Mouse (Mus musculus): ENCODE measurements around the gene Ube2r2. TPM values are rescaled to one million over a fixed set of nuclear protein-coding genes. Genes with fewer than 3 reads are reported as not detected.

Gene Ube2r2
- polyA plus RNA-seq, 1 experiment from 2014 or later: 99.5 TPM

DNA sequence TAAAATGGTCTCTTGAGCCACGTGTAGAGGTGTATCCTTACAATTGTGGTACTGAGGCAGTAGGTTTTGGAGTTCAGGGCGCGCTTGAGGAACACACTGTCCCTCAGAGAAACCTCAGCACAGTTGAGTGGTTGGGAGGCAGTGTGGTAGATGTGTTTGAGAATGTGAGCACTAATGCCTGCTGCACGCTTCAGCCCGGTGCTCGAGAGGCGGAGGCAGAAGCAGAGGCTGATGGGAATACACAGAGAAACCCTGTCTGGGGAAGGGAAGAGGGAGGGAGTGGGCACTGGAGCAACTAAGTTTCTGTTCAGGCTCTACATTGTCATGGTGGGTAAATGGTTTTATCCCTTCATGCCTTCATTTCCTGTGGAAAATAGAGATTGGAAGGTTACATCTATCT, 15.6 kb downstream of the Ube2r2 start:
- Histone ChIP-seq H3K4me2 (ENCODE audit: low read depth) (no peak overlapping the region), H3K27me3 (ENCODE audit: control insufficient read depth, insufficient read depth, low read length) (no peaks in the 10 kb centered on the region), H3K4me1 (ENCODE audit: control insufficient read depth, insufficient read depth, low read length) (no peaks in the 10 kb centered on the region), H3K36me3 (ENCODE audit: control insufficient read depth, insufficient read depth, low read length) (no peaks in the 10 kb centered on the region), H3K9me3 (ENCODE audit: control insufficient read depth, low read length) (no peaks in the 10 kb centered on the region), H3K27ac (ENCODE audit: low read depth, low read length) (no peak overlapping the region), H3K9ac (ENCODE audit: low read length) (no peak overlapping the region), H3K4me3 (ENCODE audit: low read depth, low read length) (no peak overlapping the region)
- ATAC-seq (ENCODE audit: insufficient read depth, low FRiP score, low TSS enrichment) (no peak), DNase-seq (ENCODE audit: low spot score) (no peak)
- WGBS: 91% methylated on average over 7 of the region's 7 CpGs

DNA sequence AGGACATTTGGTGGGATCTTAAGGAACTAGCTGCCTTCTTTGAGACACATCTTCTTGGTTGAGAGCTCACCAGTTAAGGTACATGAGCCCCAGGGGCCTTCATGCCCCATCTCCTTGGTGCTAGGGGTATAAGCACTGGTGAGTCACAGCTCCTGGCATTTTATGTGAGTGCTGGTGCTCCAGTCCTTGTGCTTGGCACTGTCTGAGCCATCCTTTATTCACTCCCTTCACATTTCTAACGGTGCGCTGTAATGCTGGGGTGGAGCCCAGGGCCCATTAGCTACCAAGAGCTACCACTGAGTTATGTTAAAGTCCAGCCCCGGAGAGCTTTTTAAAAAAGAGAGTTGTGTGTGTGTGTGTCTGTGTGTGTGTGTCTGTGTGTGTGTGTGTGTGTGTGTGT, 17.6 kb downstream of the Ube2r2 start:
- no peak overlapping the region for H3K4me2 ChIP-seq (ENCODE audit: low read depth)
- no peaks in the 10 kb centered on the region for H3K36me3 ChIP-seq (ENCODE audit: control insufficient read depth, insufficient read depth, low read length)
- H3K9ac ChIP-seq (ENCODE audit: low read length): no peak overlapping the region
- DNase-seq (ENCODE audit: low spot score) (no peak), ATAC-seq (ENCODE audit: insufficient read depth, low FRiP score, low TSS enrichment) (no peak)
- H3K4me3 ChIP-seq (ENCODE audit: low read depth, low read length): no peak overlapping the region
- H3K4me1 ChIP-seq (ENCODE audit: control insufficient read depth, insufficient read depth, low read length): no peaks in the 10 kb centered on the region
- H3K27me3 ChIP-seq (ENCODE audit: control insufficient read depth, insufficient read depth, low read length): no peaks in the 10 kb centered on the region
- H3K27ac ChIP-seq (ENCODE audit: low read depth, low read length): no peak overlapping the region
- no peaks in the 10 kb centered on the region for H3K9me3 ChIP-seq (ENCODE audit: control insufficient read depth, low read length)
- 81% methylated on average over 3 of the region's 3 CpGs for WGBS

DNA sequence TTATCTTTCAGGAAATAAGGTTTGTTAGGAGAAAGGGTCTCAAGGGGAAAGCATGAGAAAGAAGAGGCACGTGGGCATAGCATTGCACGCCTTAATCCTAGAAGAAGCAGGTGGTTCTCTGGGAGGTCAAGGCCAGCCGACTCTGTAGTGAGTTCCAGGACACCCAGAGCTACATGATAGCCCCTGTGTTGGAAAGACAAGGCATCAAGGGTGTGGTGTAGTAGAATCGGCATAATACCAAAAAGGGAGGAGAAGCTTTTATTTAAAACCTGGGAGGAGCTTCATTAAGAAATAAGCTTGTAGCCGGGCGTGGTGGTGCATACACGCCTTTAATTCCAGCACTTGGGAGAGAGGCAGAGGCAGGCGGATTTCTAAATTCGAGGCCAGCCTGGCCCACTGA, 21.4 kb downstream of the Ube2r2 start:
- no peak overlapping the region for H3K4me2 ChIP-seq (ENCODE audit: low read depth)
- no peaks in the 10 kb centered on the region for H3K9me3 ChIP-seq (ENCODE audit: control insufficient read depth, low read length)
- no peaks in the 10 kb centered on the region for H3K36me3 ChIP-seq (ENCODE audit: control insufficient read depth, insufficient read depth, low read length)
- H3K27me3 ChIP-seq (ENCODE audit: control insufficient read depth, insufficient read depth, low read length): no peaks in the 10 kb centered on the region
- H3K4me1 ChIP-seq (ENCODE audit: control insufficient read depth, insufficient read depth, low read length): no peaks in the 10 kb centered on the region
- H3K27ac ChIP-seq (ENCODE audit: low read depth, low read length): no peak overlapping the region
- ATAC-seq (ENCODE audit: insufficient read depth, low FRiP score, low TSS enrichment) (no peak), DNase-seq (ENCODE audit: low spot score) (no peak)
- H3K4me3 ChIP-seq (ENCODE audit: low read depth, low read length): no peak overlapping the region
- H3K9ac ChIP-seq (ENCODE audit: low read length): no peak overlapping the region
- 90% methylated on average over 9 of the region's 9 CpGs for WGBS

DNA sequence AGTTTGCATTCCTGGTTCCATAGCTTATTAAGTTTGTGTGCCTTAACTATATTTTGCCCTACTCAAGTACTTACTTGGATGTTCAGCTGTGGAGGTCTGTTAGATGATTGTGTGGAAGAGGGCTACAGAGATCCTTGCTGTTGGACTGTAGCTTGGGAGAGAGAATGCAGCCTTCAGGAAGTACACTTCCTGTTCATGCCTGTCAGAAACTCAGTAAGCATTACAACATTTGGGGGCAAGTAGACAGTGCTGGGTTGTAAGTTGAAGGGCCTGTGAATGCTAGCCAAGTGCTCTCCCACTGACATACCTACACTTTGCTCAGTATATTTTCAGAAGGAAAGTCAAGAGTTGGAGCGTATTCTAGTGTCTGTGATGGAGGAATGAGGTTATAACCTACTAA, 22.7 kb downstream of the Ube2r2 start:
- Histone ChIP-seq H3K9ac (ENCODE audit: low read length) (no peak overlapping the region), H3K4me3 (ENCODE audit: low read depth, low read length) (no peak overlapping the region), H3K9me3 (ENCODE audit: control insufficient read depth, low read length) (no peaks in the 10 kb centered on the region), H3K4me2 (ENCODE audit: low read depth) (no peak overlapping the region), H3K4me1 (ENCODE audit: control insufficient read depth, insufficient read depth, low read length) (no peaks in the 10 kb centered on the region), H3K27me3 (ENCODE audit: control insufficient read depth, insufficient read depth, low read length) (no peaks in the 10 kb centered on the region), H3K36me3 (ENCODE audit: control insufficient read depth, insufficient read depth, low read length) (no peaks in the 10 kb centered on the region), H3K27ac (ENCODE audit: low read depth, low read length) (no peak overlapping the region)
- no peak for ATAC-seq (ENCODE audit: insufficient read depth, low FRiP score, low TSS enrichment)
- 93% methylated on average over 1 of the region's 1 CpGs for WGBS
- no peak for DNase-seq (ENCODE audit: low spot score)

DNA sequence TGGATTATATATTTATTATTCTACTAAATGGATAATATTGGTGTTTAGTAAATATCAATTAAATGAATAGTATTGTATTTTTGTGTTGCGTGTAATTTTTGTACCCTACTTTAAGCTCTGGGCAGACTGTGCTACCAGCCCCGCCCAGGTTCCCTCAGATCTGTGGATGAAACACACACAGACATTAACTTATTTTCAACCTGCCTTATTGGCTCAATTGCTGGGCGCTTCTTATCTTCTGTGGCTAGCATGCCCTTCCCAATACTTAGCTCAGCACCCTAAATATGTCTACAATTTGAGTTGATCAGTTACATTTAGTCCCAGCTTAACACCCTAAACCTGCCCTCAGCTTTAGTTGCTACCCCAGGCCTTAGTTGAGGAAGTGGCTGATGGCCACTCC, 25.7 kb downstream of the Ube2r2 start:
- no peaks in the 10 kb centered on the region for H3K27me3 ChIP-seq (ENCODE audit: control insufficient read depth, insufficient read depth, low read length)
- H3K27ac ChIP-seq (ENCODE audit: low read depth, low read length): no peak overlapping the region
- H3K9ac ChIP-seq (ENCODE audit: low read length): no peak overlapping the region
- H3K9me3 ChIP-seq (ENCODE audit: control insufficient read depth, low read length): no peaks in the 10 kb centered on the region
- ATAC-seq (ENCODE audit: insufficient read depth, low FRiP score, low TSS enrichment): no peak
- DNase-seq (ENCODE audit: low spot score): no peak
- 96% methylated on average over 3 of the region's 3 CpGs for WGBS
- no peaks in the 10 kb centered on the region for H3K4me1 ChIP-seq (ENCODE audit: control insufficient read depth, insufficient read depth, low read length)
- H3K36me3 ChIP-seq (ENCODE audit: control insufficient read depth, insufficient read depth, low read length): no peaks in the 10 kb centered on the region
- H3K4me3 ChIP-seq (ENCODE audit: low read depth, low read length): no peak overlapping the region
- no peak overlapping the region for H3K4me2 ChIP-seq (ENCODE audit: low read depth)

DNA sequence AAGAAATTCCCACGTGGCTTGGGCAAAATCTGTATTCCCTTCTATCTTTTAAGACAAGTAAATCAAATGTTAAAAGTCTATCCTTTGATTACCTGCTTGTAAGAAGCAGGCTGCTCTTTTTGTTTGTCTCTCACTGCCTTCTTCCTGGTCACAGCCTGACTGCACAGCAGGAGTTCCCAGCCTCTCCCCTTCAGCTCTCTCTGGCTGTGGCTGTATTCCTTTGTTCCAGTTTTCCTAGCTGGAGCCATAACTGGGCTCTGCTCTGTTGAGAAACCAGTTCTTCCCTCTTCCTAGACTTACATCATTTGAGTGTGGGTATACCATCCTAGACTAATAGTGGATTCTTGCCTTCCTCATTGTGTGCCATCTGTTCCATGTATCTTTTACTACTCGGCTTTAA, 29.4 kb downstream of the Ube2r2 start:
- ATAC-seq (ENCODE audit: insufficient read depth, low FRiP score, low TSS enrichment) (no peak), DNase-seq (ENCODE audit: low spot score) (no peak)

DNA sequence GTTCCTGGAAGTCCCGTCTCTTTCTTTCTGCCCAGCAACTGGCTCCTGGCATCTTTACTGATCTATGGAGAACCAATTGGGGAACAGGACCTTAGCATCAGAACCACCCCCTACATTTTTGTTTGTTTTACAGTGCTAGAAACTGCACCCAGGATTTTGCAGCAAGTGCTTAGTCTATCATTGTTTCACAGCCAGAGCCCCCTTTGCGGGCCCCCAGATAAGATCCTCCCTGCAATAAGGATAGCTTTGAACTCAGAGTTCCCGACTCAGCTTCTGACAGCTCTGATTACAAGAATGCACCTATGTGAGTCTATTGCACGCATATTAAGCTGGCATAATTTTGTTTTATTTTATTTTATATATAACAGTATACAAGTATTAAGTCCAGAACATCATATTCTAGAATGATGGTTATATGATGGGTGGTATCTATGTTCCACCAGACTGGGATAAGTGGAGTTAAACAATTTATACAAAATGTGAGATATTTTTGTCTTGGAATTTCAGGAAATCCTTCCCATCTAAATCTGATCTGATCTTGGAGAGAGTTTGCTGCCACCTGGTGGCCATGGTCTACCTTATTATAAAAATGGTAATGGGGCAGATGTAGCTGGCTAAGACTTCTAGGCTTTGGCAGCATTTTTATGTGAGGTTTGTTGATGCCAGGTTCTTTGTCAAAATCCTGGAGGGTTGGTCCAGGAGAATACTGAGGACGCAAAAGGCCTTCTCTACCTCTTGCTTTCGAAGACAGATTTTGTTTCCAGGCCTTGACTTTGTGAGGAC, 30.3 kb downstream of the Ube2r2 start:
- Histone ChIP-seq H3K27me3 (ENCODE audit: control insufficient read depth, insufficient read depth, low read length) (no peaks in the 10 kb centered on the region), H3K4me2 (ENCODE audit: low read depth) (no peak overlapping the region), H3K36me3 (ENCODE audit: control insufficient read depth, insufficient read depth, low read length) (no peaks in the 10 kb centered on the region), H3K4me3 (ENCODE audit: low read depth, low read length) (no peak overlapping the region), H3K27ac (ENCODE audit: low read depth, low read length) (no peak overlapping the region), H3K9me3 (ENCODE audit: control insufficient read depth, low read length) (no peaks in the 10 kb centered on the region), H3K9ac (ENCODE audit: low read length) (no peak overlapping the region), H3K4me1 (ENCODE audit: control insufficient read depth, insufficient read depth, low read length) (no peaks in the 10 kb centered on the region)
- WGBS: 72% methylated on average over 6 of the region's 6 CpGs
- ATAC-seq (ENCODE audit: insufficient read depth, low FRiP score, low TSS enrichment) (no peak), DNase-seq (ENCODE audit: low spot score) (peak; percentile 76)

More for the DNA sequence above, 29.4 kb downstream of the Ube2r2 start:
- no peaks in the 10 kb centered on the region for H3K27me3 ChIP-seq (ENCODE audit: control insufficient read depth, insufficient read depth, low read length)
- H3K4me2 ChIP-seq (ENCODE audit: low read depth): no peak overlapping the region
- no peaks in the 10 kb centered on the region for H3K9me3 ChIP-seq (ENCODE audit: control insufficient read depth, low read length)
- H3K4me3 ChIP-seq (ENCODE audit: low read depth, low read length): no peak overlapping the region
- WGBS: 22% methylated on average over 2 of the region's 2 CpGs
- H3K27ac ChIP-seq (ENCODE audit: low read depth, low read length): 0 out of 2 replicates have a peak overlapping the region, but pooled peaks have one; percentile 34
- no peaks in the 10 kb centered on the region for H3K4me1 ChIP-seq (ENCODE audit: control insufficient read depth, insufficient read depth, low read length)
- no peaks in the 10 kb centered on the region for H3K36me3 ChIP-seq (ENCODE audit: control insufficient read depth, insufficient read depth, low read length)
- H3K9ac ChIP-seq (ENCODE audit: low read length): peak overlapping the region; percentile 22; the same call in 1 of the 2 replicates

DNA sequence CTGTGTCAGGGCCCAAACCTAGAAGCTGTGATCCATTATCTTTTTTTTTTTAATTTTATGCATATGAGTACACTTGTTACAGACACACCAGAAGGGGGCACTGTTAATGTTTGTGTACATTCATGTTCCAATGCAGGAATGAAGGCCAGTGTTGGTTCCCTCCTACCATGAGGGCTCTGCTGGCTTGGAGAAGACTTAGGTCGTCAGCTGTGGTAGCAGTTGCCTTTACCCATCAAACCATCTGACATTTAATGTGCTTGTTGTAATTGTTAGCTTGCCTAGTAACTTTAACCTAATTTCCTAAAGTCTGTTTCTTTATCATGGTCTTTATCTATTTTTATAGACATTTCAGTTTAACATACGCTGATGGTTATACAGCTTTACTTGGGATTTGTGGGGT, 35.4 kb downstream of the Ube2r2 start:
- Histone ChIP-seq H3K27ac (ENCODE audit: low read depth, low read length) (no peak overlapping the region), H3K4me2 (ENCODE audit: low read depth) (no peak overlapping the region), H3K4me1 (ENCODE audit: control insufficient read depth, insufficient read depth, low read length) (no peaks in the 10 kb centered on the region), H3K4me3 (ENCODE audit: low read depth, low read length) (no peak overlapping the region), H3K9me3 (ENCODE audit: control insufficient read depth, low read length) (no peaks in the 10 kb centered on the region), H3K9ac (ENCODE audit: low read length) (no peak overlapping the region), H3K36me3 (ENCODE audit: control insufficient read depth, insufficient read depth, low read length) (no peaks in the 10 kb centered on the region), H3K27me3 (ENCODE audit: control insufficient read depth, insufficient read depth, low read length) (no peaks in the 10 kb centered on the region)
- ATAC-seq (ENCODE audit: insufficient read depth, low FRiP score, low TSS enrichment): no peak
- no peak for DNase-seq (ENCODE audit: low spot score)
- 89% methylated on average over 2 of the region's 2 CpGs for WGBS

DNA sequence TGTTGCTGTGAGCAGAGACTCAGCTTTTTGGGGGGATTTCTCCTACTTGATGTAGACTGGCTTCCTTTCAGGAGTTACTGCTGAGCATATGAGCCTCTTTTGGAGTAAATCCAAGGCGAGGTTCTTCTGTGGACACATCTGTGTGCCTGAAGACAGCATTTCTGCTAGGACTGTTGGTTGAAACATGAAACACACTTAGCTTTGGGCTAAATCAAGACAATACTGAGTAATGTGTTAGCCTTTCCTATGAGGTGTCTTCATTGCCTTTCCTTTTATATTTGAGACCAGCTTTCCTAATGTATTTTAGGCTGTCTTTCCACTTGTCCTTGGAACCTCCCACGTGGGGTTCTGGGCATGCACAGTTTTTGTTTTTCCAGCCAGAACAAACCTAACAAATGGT, 39.1 kb downstream of the Ube2r2 start:
- H3K27ac ChIP-seq (ENCODE audit: low read depth, low read length): no peak overlapping the region
- no peaks in the 10 kb centered on the region; the same call in 1 of the 2 replicates for H3K36me3 ChIP-seq (ENCODE audit: control insufficient read depth, insufficient read depth, low read length)
- no peaks in the 10 kb centered on the region for H3K9me3 ChIP-seq (ENCODE audit: control insufficient read depth, low read length)
- ATAC-seq (ENCODE audit: insufficient read depth, low FRiP score, low TSS enrichment) (no peak), DNase-seq (ENCODE audit: low spot score) (no peak)
- no peaks in the 10 kb centered on the region for H3K27me3 ChIP-seq (ENCODE audit: control insufficient read depth, insufficient read depth, low read length)
- H3K4me1 ChIP-seq (ENCODE audit: control insufficient read depth, insufficient read depth, low read length): no peaks in the 10 kb centered on the region
- no peak overlapping the region for H3K4me2 ChIP-seq (ENCODE audit: low read depth)
- WGBS: 84% methylated on average over 2 of the region's 2 CpGs
- H3K9ac ChIP-seq (ENCODE audit: low read length): no peak overlapping the region
- H3K4me3 ChIP-seq (ENCODE audit: low read depth, low read length): no peak overlapping the region

All from neural tube, embryonic 11.5 days (tissue).